Mouse (Mus musculus) hindbrain, embryonic 11.5 days (tissue): ENCODE results near the gene Pin1rt1. TPM values are rescaled to one million over a fixed set of nuclear protein-coding genes. Genes with fewer than 3 reads are reported as not detected.

ENCODE experiments used
- ATAC-seq: fragments of 200-750 bp; cut with Nextera tagmentation; 2 replicates; pipeline ENCODE4 v1.8.0; 2017; ENCODE audit warnings: mild to moderate bottlenecking, moderate TSS enrichment, moderate library complexity; ENCODE audit not compliant: low FRiP score
- DNase-seq: peaks from one replicate; pipeline ENCODE4 v3.0.0-alpha.2; 2015; ENCODE audit warnings: low spot score
- H3K27ac ChIP-seq: fragments of 300-500 bp; sonication (generic); 2 replicates; pipeline ENCODE4 v1.5.1; 2014; ENCODE audit warnings: mild to moderate bottlenecking, low read depth, low read length
- H3K27me3 ChIP-seq: fragments of 300-500 bp; sonication (generic); 2 replicates; pipeline ENCODE4 v1.6.1; 2014; ENCODE audit warnings: mild to moderate bottlenecking, low read length, moderate library complexity, mixed read lengths; ENCODE audit not compliant: control insufficient read depth, insufficient read depth
- H3K36me3 ChIP-seq: fragments of 300-500 bp; sonication (generic); 2 replicates; pipeline ENCODE4 v1.6.1; 2014; ENCODE audit warnings: mild to moderate bottlenecking, low read length, moderate library complexity, mixed read lengths; ENCODE audit not compliant: control insufficient read depth, insufficient read depth
- H3K4me1 ChIP-seq: fragments of 300-500 bp; sonication (generic); replicated peaks from 2 replicates; pipeline ENCODE4 v1.6.1; 2014; ENCODE audit warnings: low read length, mixed read lengths; ENCODE audit not compliant: control insufficient read depth, insufficient read depth
- H3K4me2 ChIP-seq: fragments of 300-500 bp; sonication (generic); replicated peaks from 2 replicates; pipeline ENCODE4 v1.6.1; 2014; ENCODE audit warnings: mild to moderate bottlenecking, low read depth, low read length
- H3K4me3 ChIP-seq: fragments of 300-500 bp; sonication (generic); 2 replicates; pipeline ENCODE4 v1.5.1; 2014; ENCODE audit warnings: low read depth, low read length
- H3K9ac ChIP-seq: fragments of 300-500 bp; sonication (generic); 2 replicates; pipeline ENCODE4 v1.6.1; 2014; ENCODE audit warnings: low read depth, low read length
- H3K9me3 ChIP-seq: fragments of 300-500 bp; sonication (generic); 2 replicates; pipeline ENCODE4 v1.6.1; 2016; ENCODE audit warnings: low read length; ENCODE audit not compliant: control insufficient read depth
- WGBS: fragments of 180-500 bp; shearing (Covaris S2); extraction: QIAGEN DNeasy Blood & Tissue Kit; methylation state at CpG from one replicate; pipeline ENCODE4 v1.1.7; 2014; 5-methylcytosine and 5-hydroxymethylcytosine counted together
- polyA plus RNA-seq: library from polyadenylated mRNA; unstranded; fragments of >200 nt; fragmentation: Nextera tagmentation; extraction: Ambion mirVana; gene quantifications from 2 replicates; pipeline ENCODE4 v1.2.1, GENCODE M21; 2014

Gene Pin1rt1
- polyA plus RNA-seq, 1 experiment from 2014 or later = not detected

- Histone ChIP-seq H3K4me3 (no peak overlapping the region), H3K9me3 (no peaks in the 10 kb centered on the region), H3K9ac (no peak overlapping the region), H3K36me3 (no peaks in the 10 kb centered on the region), H3K4me2 (no peak overlapping the region), H3K27ac (no peak overlapping the region), H3K4me1 (no peaks in the 10 kb centered on the region), H3K27me3 (no peaks in the 10 kb centered on the region)
- WGBS = 87% methylated on average over 4 of the region's 4 CpGs
- ATAC-seq (no peak), DNase-seq (no peak)
These were observed 31.4 kb downstream of the Pin1rt1 start for GRCm38 (mm10) chr2:104684771-104685170.

- no peak overlapping the region for H3K9ac ChIP-seq
- H3K4me2 ChIP-seq = no peak overlapping the region
- H3K27me3 ChIP-seq = no peaks in the 10 kb centered on the region
- DNase-seq (no peak), ATAC-seq (no peak)
- no peaks in the 10 kb centered on the region for H3K9me3 ChIP-seq
- H3K27ac ChIP-seq = no peak overlapping the region
- no peaks in the 10 kb centered on the region for H3K4me1 ChIP-seq
- WGBS = 87% methylated on average over 3 of the region's 3 CpGs
- H3K4me3 ChIP-seq = no peak overlapping the region
- H3K36me3 ChIP-seq = no peaks in the 10 kb centered on the region
These were observed 38.9 kb downstream of the Pin1rt1 start for GRCm38 (mm10) chr2:104677326-104677725.

- no peak for ATAC-seq
- Histone ChIP-seq H3K9ac (no peak overlapping the region), H3K27me3 (no peaks in the 10 kb centered on the region), H3K36me3 (no peaks in the 10 kb centered on the region), H3K4me1 (no peaks in the 10 kb centered on the region), H3K4me3 (no peak overlapping the region), H3K27ac (no peak overlapping the region), H3K4me2 (no peak overlapping the region), H3K9me3 (no peaks in the 10 kb centered on the region)
- no peak for DNase-seq
These were observed 44.5 kb downstream of the Pin1rt1 start for GRCm38 (mm10) chr2:104671724-104672123.

DNA sequence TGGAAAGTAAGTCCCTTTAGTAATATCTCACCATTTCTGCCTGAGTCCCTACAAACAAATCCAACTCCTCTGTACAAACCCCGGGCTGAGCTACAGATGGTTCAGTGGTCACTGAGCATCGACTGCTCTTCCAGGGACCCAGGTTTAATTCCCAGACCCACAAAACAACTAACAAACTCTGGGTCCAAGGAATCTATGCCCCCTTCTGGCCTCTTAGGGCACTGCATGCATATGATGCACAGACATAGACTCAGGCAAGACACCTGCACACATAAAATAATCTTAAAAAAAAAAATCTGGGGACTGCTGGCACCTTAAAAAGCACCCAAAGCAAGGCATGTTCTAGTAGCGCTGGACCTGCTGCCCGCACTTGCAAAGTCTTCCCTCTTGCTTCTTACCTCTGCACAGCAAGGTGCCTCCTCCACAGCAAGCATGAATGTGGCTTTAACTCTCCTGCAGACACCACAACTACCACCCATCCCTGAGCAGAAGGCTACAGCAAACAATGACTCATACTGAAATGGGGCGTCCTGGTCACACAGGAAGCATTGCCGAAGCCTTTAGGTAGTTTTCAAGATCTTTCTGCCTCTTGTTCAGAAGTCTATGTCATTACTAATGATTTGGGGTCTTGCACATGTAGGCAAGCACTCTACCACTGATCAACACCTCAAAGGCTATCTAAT, 46.9 kb downstream of the Pin1rt1 start:
- Histone ChIP-seq H3K4me1 (no peaks in the 10 kb centered on the region), H3K4me2 (no peak overlapping the region), H3K27me3 (no peaks in the 10 kb centered on the region), H3K9ac (no peak overlapping the region), H3K4me3 (no peak overlapping the region), H3K9me3 (no peaks in the 10 kb centered on the region), H3K36me3 (peaks cover 6% of the 10 kb centered on the region), H3K27ac (no peak overlapping the region)
- ATAC-seq = no peak
- WGBS = 84% methylated on average over 6 of the region's 6 CpGs
- DNase-seq = no peak

Other genes starting within 250 kb of the Pin1rt1 start
- 11.1 and 12.8 TPM in 2 replicates for gene Hipk3, start 221.9 kb downstream of the Pin1rt1 start, polyA plus RNA-seq
- 91.6 and 103 TPM in 2 replicates for gene Cstf3, start 125.9 kb downstream of the Pin1rt1 start, polyA plus RNA-seq
- 68.5 and 69.5 TPM in 2 replicates for gene Tcp11l1, start 4.2 kb downstream of the Pin1rt1 start, polyA plus RNA-seq
- 2.4 TPM in 2 replicates for gene Depdc7, start 26.5 kb upstream of the Pin1rt1 start, polyA plus RNA-seq
- gene Qser1, start 100.4 kb upstream of the Pin1rt1 start, polyA plus RNA-seq = 14.1 and 19.6 TPM in 2 replicates
- 0.39 and 1.4 TPM in 2 replicates for gene Prrg4, start 133.5 kb upstream of the Pin1rt1 start, polyA plus RNA-seq
- gene Ccdc73, start 151.4 kb upstream of the Pin1rt1 start, polyA plus RNA-seq = 5.8 and 7.6 TPM in 2 replicates